Mouse (Mus musculus): ENCODE data around the gene Gfra4.

Gfra4 gene

DNA sequence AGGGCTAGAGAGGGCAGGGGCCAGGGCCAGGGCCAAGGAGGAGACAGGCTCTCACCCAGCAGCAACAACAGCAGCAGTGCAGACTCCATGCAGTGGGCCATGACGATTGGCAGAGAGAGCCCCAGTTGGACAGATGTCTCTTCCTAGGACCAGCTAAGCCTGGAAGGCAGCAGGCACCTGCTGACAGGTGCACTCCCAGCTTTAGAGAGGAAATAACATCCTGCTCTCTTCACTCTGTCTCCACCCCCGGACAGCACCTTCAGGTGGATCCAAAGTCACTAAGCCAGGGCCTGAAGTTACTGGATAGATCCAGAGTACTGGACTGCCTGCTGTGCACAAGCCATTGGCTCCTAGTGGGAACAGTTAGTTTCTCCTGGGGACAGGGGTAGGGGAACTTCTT lies at the start of gene Gfra4:
Gene Gfra4 (minus strand): TSS at position 101 of the 400 bp plus-strand sequence.
- Histone ChIP-seq H3K27me3 (ENCODE audit: insufficient read depth, low read length) (peaks cover 72% of the 10 kb centered on the region), H3K36me3 (ENCODE audit: insufficient read depth, low read length) (no peaks in the 10 kb centered on the region), H3K4me3 (replicated peaks; ENCODE audit: low read length) (peak within 1 kb of the TSS; percentile 79; the same call in 1 of the 2 replicates), H3K4me1 (replicated peaks; ENCODE audit: low read depth, low read length) (peaks cover 10% of the 10 kb centered on the region), H3K9me3 (ENCODE audit: low read length) (no peaks in the 10 kb centered on the region)
- TF ChIP-seq CTCF (conservative IDR thresholded peaks at IDR 0.05; ENCODE audit: low read length) (no peak), NANOG (IDR thresholded peaks at IDR 0.05; ENCODE audit: borderline replicate concordance, low read length) (no peak), POU5F1 (IDR thresholded peaks at IDR 0.05; ENCODE audit: borderline replicate concordance, low read length) (no peak)

DNA sequence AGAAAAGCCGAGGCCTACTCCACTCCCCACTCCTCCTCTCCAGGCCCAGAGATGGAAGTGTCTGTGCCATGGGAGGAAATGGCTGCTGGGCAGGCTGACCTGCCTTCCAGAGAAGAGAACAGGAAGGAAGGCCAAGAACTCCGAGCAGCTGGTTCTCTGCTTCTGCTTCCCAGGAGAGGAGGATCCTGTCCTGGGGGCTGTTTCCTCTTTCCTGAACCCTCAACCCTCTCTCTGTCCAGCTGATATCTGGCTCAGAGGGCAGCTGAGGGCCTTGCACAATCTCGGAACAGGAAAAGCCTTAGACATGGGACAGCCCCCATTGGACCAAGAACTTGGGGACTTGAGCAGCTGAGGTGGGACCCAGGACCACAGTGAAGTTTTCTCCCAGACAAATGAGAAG lies 48.0 kb upstream of the Gfra4 start:
- H3K9me3 ChIP-seq (ENCODE audit: low read length), result no peaks in the 10 kb centered on the region
- H3K4me3 ChIP-seq (replicated peaks; ENCODE audit: low read length), result no peak overlapping the region
- no peak for TF ChIP-seq NANOG (IDR thresholded peaks at IDR 0.05; ENCODE audit: borderline replicate concordance, low read length)
- no peak for TF ChIP-seq CTCF (conservative IDR thresholded peaks at IDR 0.05; ENCODE audit: low read length)
- TF ChIP-seq POU5F1 (IDR thresholded peaks at IDR 0.05; ENCODE audit: borderline replicate concordance, low read length), result no peak
- H3K27me3 ChIP-seq (ENCODE audit: insufficient read depth, low read length), result peaks cover 11% of the 10 kb centered on the region
- peaks cover 14% of the 10 kb centered on the region for H3K4me1 ChIP-seq (replicated peaks; ENCODE audit: low read depth, low read length)
- H3K36me3 ChIP-seq (ENCODE audit: insufficient read depth, low read length), result no peaks in the 10 kb centered on the region

DNA sequence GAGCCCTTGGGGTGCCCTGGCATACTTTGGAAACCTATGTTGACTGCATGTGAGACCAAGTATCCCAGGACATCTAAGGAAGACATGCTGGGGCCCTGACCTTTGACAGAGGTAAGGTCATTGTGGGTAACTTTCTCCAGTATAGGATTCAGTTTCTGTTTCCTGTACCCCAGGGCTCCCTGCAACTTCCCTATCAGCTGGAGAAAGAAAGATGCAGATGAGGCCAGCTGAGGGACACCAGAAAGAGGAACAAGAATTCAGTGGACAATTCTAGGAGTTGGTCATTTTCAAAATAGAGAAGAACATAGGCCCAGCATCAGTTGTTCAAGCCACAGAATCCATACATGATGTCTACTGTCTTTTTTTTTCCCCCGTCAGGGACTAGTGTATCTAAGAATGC lies 46.7 kb upstream of the Gfra4 start:
- H3K4me1 ChIP-seq (replicated peaks; ENCODE audit: low read depth, low read length), result peaks cover 14% of the 10 kb centered on the region; the same call in 1 of the 2 replicates
- no peak for TF ChIP-seq NANOG (IDR thresholded peaks at IDR 0.05; ENCODE audit: borderline replicate concordance, low read length)
- no peak for TF ChIP-seq POU5F1 (IDR thresholded peaks at IDR 0.05; ENCODE audit: borderline replicate concordance, low read length)
- TF ChIP-seq CTCF (conservative IDR thresholded peaks at IDR 0.05; ENCODE audit: low read length), result no peak
- H3K9me3 ChIP-seq (ENCODE audit: low read length), result no peaks in the 10 kb centered on the region
- H3K36me3 ChIP-seq (ENCODE audit: insufficient read depth, low read length), result no peaks in the 10 kb centered on the region
- peaks cover 22% of the 10 kb centered on the region for H3K27me3 ChIP-seq (ENCODE audit: insufficient read depth, low read length)
- no peak overlapping the region for H3K4me3 ChIP-seq (replicated peaks; ENCODE audit: low read length)

DNA sequence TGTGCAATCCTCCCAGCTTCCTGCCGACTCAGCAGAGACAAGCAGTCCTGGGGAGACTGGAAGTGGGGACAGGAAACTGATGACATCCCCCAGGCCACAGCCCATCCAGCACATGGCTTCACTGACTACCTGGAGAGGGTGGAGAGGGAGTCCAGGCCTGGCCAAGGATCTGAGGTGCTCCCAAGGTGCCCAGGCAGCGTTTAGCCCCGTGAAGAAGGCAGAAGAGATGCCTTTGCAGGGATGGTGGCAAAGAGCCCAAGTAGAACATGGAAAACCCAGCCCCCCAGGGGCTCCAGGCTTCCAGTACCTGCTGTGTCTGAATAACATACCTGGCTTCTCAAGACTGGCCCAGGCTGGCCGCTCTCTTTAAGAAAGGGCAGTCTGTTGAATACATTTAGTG lies 45.7 kb upstream of the Gfra4 start:
- Histone ChIP-seq H3K4me3 (replicated peaks; ENCODE audit: low read length) (no peak overlapping the region), H3K4me1 (replicated peaks; ENCODE audit: low read depth, low read length) (peaks cover 13% of the 10 kb centered on the region; the same call in 1 of the 2 replicates), H3K27me3 (ENCODE audit: insufficient read depth, low read length) (peaks cover 26% of the 10 kb centered on the region), H3K36me3 (ENCODE audit: insufficient read depth, low read length) (no peaks in the 10 kb centered on the region), H3K9me3 (ENCODE audit: low read length) (no peaks in the 10 kb centered on the region)
- TF ChIP-seq NANOG (IDR thresholded peaks at IDR 0.05; ENCODE audit: borderline replicate concordance, low read length), result no peak
- no peak for TF ChIP-seq POU5F1 (IDR thresholded peaks at IDR 0.05; ENCODE audit: borderline replicate concordance, low read length)
- TF ChIP-seq CTCF (conservative IDR thresholded peaks at IDR 0.05; ENCODE audit: low read length), result no peak

DNA sequence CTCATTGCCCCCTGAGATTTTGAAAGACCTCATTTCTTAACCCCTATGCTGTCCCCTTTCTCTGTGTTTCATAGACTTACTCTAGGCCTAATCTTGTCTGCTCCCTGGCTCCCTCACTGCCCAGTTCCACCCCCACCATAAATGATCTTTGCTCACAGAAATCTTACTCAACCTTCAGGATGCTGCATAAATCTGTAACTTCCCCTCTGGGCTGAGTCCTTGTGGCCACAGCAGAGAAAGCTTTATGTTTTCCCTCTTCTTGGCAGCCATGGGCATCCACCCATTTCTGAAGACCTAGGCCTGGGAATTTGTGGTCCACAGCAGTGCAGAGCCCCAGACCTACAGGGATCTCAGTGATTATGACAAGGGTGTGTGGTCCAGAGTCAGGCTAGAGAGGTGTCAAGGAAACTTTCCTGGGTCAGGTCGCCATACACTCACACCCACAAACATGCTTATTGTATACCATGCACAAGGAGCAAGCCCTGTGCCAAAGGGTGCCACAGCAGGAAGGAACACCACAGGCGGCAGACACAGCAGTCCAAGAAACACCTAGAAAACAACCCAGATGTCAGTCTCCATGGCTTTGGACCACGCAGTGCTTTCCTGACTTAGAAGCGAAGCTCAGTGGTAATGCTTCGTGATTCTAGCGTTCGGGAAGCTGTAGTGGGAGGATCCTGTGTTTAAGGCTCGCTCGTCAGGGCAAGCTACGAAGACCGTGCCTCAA lies 43.9 kb upstream of the Gfra4 start, which contains the start of gene Siglec1:
Gene Siglec1 (minus strand): TSS at position 99 of the 724 bp plus-strand sequence.
- no peak within 1 kb of the TSS for H3K4me3 ChIP-seq (replicated peaks; ENCODE audit: low read length)
- TF ChIP-seq POU5F1 (IDR thresholded peaks at IDR 0.05; ENCODE audit: borderline replicate concordance, low read length), result no peak
- TF ChIP-seq CTCF (conservative IDR thresholded peaks at IDR 0.05; ENCODE audit: low read length), result no peak
- no peak for TF ChIP-seq NANOG (IDR thresholded peaks at IDR 0.05; ENCODE audit: borderline replicate concordance, low read length)
- H3K4me1 ChIP-seq (replicated peaks; ENCODE audit: low read depth, low read length), result peaks cover 14% of the 10 kb centered on the region; the same call in 1 of the 2 replicates
- no peaks in the 10 kb centered on the region for H3K9me3 ChIP-seq (ENCODE audit: low read length)
- no peaks in the 10 kb centered on the region for H3K36me3 ChIP-seq (ENCODE audit: insufficient read depth, low read length)
- H3K27me3 ChIP-seq (ENCODE audit: insufficient read depth, low read length), result peaks cover 26% of the 10 kb centered on the region

DNA sequence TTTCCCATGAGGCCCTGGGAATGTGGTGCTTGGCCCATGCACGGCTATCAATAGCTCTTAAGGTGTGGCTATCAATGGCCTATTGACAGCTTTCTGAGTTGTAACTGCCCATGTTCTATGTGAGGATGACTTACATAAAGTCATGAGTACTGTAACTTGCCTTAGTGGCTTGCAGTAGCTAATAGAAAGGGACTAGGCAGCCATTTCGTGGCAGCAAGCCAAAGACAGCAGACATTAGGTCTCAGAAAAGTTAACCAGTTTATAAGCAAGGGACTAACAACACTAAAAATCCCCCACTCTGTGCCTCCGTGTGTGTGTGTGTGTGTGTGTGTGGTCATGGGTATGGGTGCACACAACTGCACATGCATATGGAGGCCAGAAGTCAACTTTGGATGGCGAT lies 41.3 kb upstream of the Gfra4 start:
- Histone ChIP-seq H3K36me3 (ENCODE audit: insufficient read depth, low read length) (no peaks in the 10 kb centered on the region), H3K4me1 (replicated peaks; ENCODE audit: low read depth, low read length) (peaks cover 14% of the 10 kb centered on the region; the same call in 1 of the 2 replicates), H3K4me3 (replicated peaks; ENCODE audit: low read length) (no peak overlapping the region), H3K9me3 (ENCODE audit: low read length) (no peaks in the 10 kb centered on the region), H3K27me3 (ENCODE audit: insufficient read depth, low read length) (peaks cover 40% of the 10 kb centered on the region)
- TF ChIP-seq NANOG (IDR thresholded peaks at IDR 0.05; ENCODE audit: borderline replicate concordance, low read length) (no peak), CTCF (conservative IDR thresholded peaks at IDR 0.05; ENCODE audit: low read length) (no peak), POU5F1 (IDR thresholded peaks at IDR 0.05; ENCODE audit: borderline replicate concordance, low read length) (no peak)

DNA sequence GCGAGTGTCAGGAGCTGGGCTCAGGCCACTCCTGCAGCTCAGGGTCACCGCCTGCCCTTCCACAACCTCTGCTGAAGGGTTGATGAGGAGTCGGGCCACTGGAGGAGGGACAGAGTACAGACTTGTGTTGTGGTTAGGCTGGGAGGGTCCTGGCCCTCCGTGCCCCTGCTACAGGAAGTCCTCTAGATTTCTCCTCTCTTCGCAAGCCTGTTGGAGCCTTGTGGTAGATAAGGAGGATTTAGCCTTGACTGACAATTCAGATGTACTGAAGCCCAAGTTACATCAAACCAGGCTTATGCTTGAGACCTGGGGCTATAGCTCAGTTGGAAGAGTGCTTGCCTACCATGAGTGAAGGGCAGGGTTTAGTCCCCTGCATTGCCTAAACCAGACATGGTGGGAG lies 37.6 kb upstream of the Gfra4 start:
- Histone ChIP-seq H3K4me3 (replicated peaks; ENCODE audit: low read length) (no peak overlapping the region), H3K4me1 (replicated peaks; ENCODE audit: low read depth, low read length) (peaks cover 9% of the 10 kb centered on the region; the same call in 1 of the 2 replicates), H3K9me3 (ENCODE audit: low read length) (no peaks in the 10 kb centered on the region), H3K36me3 (ENCODE audit: insufficient read depth, low read length) (no peaks in the 10 kb centered on the region), H3K27me3 (ENCODE audit: insufficient read depth, low read length) (peaks cover 55% of the 10 kb centered on the region)
- TF ChIP-seq NANOG (IDR thresholded peaks at IDR 0.05; ENCODE audit: borderline replicate concordance, low read length), result no peak

DNA sequence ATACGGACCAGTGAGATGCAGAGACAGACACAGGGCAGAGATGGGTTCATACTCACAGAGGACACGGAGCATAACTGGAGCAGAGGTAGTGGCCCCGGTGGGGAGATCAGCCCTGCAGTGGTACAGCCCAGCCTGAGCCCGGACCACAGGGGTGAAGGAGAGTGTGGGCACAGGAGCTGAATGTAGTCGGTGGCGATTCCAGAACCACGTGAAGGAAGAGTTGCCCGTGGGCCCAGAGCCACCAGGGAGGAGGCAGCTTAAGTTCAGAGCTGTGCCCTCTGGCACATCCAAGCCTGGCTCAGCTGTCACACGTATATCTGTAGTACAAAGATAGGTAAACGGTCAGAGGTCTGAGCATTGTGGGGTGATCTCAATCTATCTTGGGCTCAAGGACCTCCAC lies 29.6 kb upstream of the Gfra4 start:
- peaks cover 69% of the 10 kb centered on the region for H3K27me3 ChIP-seq (ENCODE audit: insufficient read depth, low read length)
- TF ChIP-seq POU5F1 (IDR thresholded peaks at IDR 0.05; ENCODE audit: borderline replicate concordance, low read length) (no peak), NANOG (IDR thresholded peaks at IDR 0.05; ENCODE audit: borderline replicate concordance, low read length) (no peak), CTCF (conservative IDR thresholded peaks at IDR 0.05; ENCODE audit: low read length) (no peak)
- H3K4me3 ChIP-seq (replicated peaks; ENCODE audit: low read length), result no peak overlapping the region
- H3K9me3 ChIP-seq (ENCODE audit: low read length), result no peaks in the 10 kb centered on the region
- 0 out of 2 replicates have a peak, but pooled peaks cover 5% of the 10 kb centered on the region for H3K4me1 ChIP-seq (replicated peaks; ENCODE audit: low read depth, low read length)
- H3K36me3 ChIP-seq (ENCODE audit: insufficient read depth, low read length), result no peaks in the 10 kb centered on the region

Measured in E14TG2a.4 (cell line).